Mouse (Mus musculus): ENCODE measurements at regions not wholly inside any gene's neighbourhood (a gene's known extent, or its start where the extent isn't known, plus 50 kb on each side); places are given as distances from the start of the nearest gene placed in this dataset.

DNA sequence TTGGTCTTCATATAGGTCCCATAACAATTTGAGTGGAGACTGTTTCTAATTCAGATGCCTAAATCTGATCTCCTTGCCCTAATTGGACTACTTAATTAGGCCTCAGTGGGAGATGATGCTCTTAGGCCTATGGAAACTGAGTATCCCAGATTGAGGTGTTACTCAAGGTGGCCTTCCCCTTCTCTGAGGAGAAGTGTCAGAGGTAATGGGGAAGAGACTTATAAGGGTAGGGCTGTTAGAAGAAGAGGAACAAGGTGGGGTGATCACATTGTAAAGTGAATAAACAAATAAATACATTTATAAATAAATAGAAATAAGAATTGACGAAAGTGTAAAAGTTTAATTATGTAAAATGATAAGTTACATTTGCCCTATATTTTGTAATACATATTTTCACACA, 65.3 kb upstream of the Hgf start:
- no peak for DNase-seq (ENCODE audit: low spot score)
- H3K36me3 ChIP-seq (ENCODE audit: control insufficient read depth, insufficient read depth, low read length) = no peaks in the 10 kb centered on the region
- H3K4me1 ChIP-seq (replicated peaks; ENCODE audit: control insufficient read depth, insufficient read depth) = no peaks in the 10 kb centered on the region
- WGBS = 83% methylated on average over 1 of the region's 1 CpGs
- ATAC-seq (ENCODE audit: low FRiP score, low TSS enrichment) = no peak
- H3K27ac ChIP-seq (replicated peaks) = no peak overlapping the region
- no peak overlapping the region for H3K4me2 ChIP-seq (replicated peaks; ENCODE audit: low read depth)
- H3K9ac ChIP-seq (ENCODE audit: low read length) = no peak overlapping the region
- no peak overlapping the region for H3K4me3 ChIP-seq (ENCODE audit: low read depth, low read length)
- H3K9me3 ChIP-seq (ENCODE audit: control insufficient read depth, low read length) = no peaks in the 10 kb centered on the region
- no peaks in the 10 kb centered on the region for H3K27me3 ChIP-seq (ENCODE audit: control insufficient read depth, insufficient read depth, low read length)
- TF ChIP-seq CTCF (IDR thresholded peaks at IDR 0.05; ENCODE audit: low read depth) (no peak), EP300 (optimal IDR thresholded peaks at IDR 0.05) (no peak)

GRCm38 (mm10) chr5:16489803-16490202, 63.5 kb upstream of the Hgf start:
- no peak overlapping the region for H3K9ac ChIP-seq (ENCODE audit: low read length)
- H3K4me1 ChIP-seq (replicated peaks; ENCODE audit: control insufficient read depth, insufficient read depth) = no peaks in the 10 kb centered on the region
- no peaks in the 10 kb centered on the region for H3K9me3 ChIP-seq (ENCODE audit: control insufficient read depth, low read length)
- no peaks in the 10 kb centered on the region for H3K36me3 ChIP-seq (ENCODE audit: control insufficient read depth, insufficient read depth, low read length)
- no peaks in the 10 kb centered on the region for H3K27me3 ChIP-seq (ENCODE audit: control insufficient read depth, insufficient read depth, low read length)
- no peak for ATAC-seq (ENCODE audit: low FRiP score, low TSS enrichment)
- H3K4me3 ChIP-seq (ENCODE audit: low read depth, low read length) = no peak overlapping the region
- TF ChIP-seq EP300 (optimal IDR thresholded peaks at IDR 0.05) = no peak
- H3K27ac ChIP-seq (replicated peaks) = no peak overlapping the region
- DNase-seq (ENCODE audit: low spot score) = no peak
- no peak overlapping the region for H3K4me2 ChIP-seq (replicated peaks; ENCODE audit: low read depth)

DNA sequence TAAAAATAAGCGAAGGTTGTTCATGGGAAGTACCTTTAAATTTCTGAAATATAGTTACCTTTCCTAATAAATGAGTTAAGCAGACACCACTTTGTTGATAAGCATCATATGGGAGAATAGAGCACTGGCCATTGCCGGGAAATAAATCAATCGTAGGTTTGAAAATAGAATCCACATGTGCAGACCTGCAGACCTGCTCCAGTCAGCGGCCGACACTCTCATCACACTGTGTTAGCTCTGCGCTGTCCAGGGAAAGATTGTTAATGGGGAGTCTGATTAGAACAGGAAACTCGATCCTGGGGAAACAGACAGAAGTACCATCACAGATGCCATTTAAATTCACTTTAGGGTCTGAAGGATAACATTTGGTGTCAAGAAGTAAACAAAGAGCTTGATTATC, 53.4 kb upstream of the Hgf start:
- ATAC-seq (ENCODE audit: low FRiP score, low TSS enrichment) (no peak), DNase-seq (ENCODE audit: low spot score) (no peak)
- H3K9ac ChIP-seq (ENCODE audit: low read length) = no peak overlapping the region
- no peak overlapping the region for H3K4me3 ChIP-seq (ENCODE audit: low read depth, low read length)
- no peak overlapping the region for H3K27ac ChIP-seq (replicated peaks)
- H3K27me3 ChIP-seq (ENCODE audit: control insufficient read depth, insufficient read depth, low read length) = no peaks in the 10 kb centered on the region
- no peaks in the 10 kb centered on the region for H3K36me3 ChIP-seq (ENCODE audit: control insufficient read depth, insufficient read depth, low read length)
- H3K4me2 ChIP-seq (replicated peaks; ENCODE audit: low read depth) = no peak overlapping the region
- no peaks in the 10 kb centered on the region for H3K9me3 ChIP-seq (ENCODE audit: control insufficient read depth, low read length)
- TF ChIP-seq CTCF (IDR thresholded peaks at IDR 0.05; ENCODE audit: low read depth) = no peak
- no peak for TF ChIP-seq EP300 (optimal IDR thresholded peaks at IDR 0.05)
- 38% methylated on average over 7 of the region's 7 CpGs for WGBS
- no peaks in the 10 kb centered on the region for H3K4me1 ChIP-seq (replicated peaks; ENCODE audit: control insufficient read depth, insufficient read depth)

Measured in stomach, postnatal 0 days (tissue).